Mouse (Mus musculus) lung, postnatal 0 days (tissue): ENCODE results near the gene Cadps2.

Experiments
- CTCF ChIP-seq: IDR thresholded peaks from 2 replicates; pipeline ENCODE4 v1.5.1; 2016; ENCODE audit warnings: antibody characterized with exemption, mild to moderate bottlenecking
- EP300 ChIP-seq: IDR thresholded peaks from 2 replicates; pipeline ENCODE4 v1.6.1; 2016; ENCODE audit warnings: antibody characterized with exemption, mild to moderate bottlenecking, control low read depth

- TF ChIP-seq CTCF (no peak), EP300 (no peak)
Measured at GRCm38 (mm10) chr6:23720401-23720800, 118.8 kb downstream of the Cadps2 start.
